Mouse (Mus musculus): ENCODE results near the gene Il10rb.

DNA sequence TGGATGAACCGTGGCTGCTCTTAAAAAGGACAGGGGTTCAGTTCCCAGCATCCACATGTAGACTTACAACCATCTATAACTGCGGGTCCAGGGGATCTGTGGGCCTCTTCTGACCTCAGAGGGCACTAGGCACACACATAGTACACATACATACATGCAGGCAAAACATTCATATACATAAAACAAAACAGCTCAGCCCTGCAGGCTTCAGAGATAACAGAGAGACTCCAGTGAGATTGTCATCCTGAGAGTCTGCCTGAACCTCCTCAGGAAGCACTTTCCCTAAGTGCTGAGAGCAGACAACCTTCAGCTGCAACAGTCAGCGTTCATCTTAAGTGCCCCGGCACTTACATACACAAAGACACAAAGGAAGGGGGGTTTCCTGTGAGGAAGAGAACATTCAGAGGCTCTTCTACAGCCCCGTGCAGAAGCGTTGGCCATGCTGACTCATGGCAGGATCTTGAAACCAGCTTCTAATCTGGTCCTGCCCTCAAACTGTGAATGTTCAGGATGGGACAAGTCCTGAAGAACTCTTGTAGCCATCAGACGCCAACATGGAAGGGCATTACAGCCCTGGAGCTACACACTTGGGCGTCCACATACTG, 27.5 kb downstream of the Il10rb start:
- TF ChIP-seq CTCF (IDR thresholded peaks at IDR 0.05) = no peak
- TF ChIP-seq POLR2A (IDR thresholded peaks at IDR 0.05; ENCODE audit: insufficient read depth, low read depth, low read length) = no peak
